Mouse (Mus musculus): ENCODE measurements around the gene Hes3.

DNA sequence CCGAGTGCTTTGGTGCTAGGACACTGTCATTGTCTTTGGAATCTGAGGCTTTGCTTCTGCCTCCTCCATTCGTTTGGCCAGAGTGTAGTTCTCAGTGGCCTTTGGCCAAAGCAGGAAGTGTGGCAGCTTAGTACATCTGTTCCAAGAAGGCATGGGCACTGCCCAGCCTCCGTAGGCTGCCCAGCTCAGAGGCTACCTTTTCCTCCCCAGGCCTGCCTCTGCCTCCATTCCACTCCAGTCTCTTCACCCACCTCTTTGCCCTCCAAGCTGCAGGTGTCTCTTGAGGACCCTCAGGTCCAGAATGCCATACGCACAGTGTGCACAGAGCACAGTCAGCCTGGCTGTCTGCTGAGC lies 27.3 kb downstream of the Hes3 start:
- no peak for TF ChIP-seq CTCF (IDR thresholded peaks at IDR 0.05; ENCODE audit: borderline replicate concordance, insufficient read depth, low read depth, low read length)
- no peak for TF ChIP-seq POLR2A (IDR thresholded peaks at IDR 0.05; ENCODE audit: borderline replicate concordance, insufficient read depth, low read length)
